Mouse (Mus musculus): ENCODE results near the gene Gpc1. TPM values are rescaled to one million over a fixed set of nuclear protein-coding genes. Genes with fewer than 3 reads are reported as not detected.

The Gpc1 gene
- total RNA-seq (2014; rRNA removed; ENCODE audit: low replicate concordance), result 201 and 227 TPM in 2 replicates
- polyA plus RNA-seq (2015; fragmentation: Nextera tagmentation; extraction: Ambion mirVana), result 52.1 and 53.9 TPM in 2 replicates

- Histone ChIP-seq H3K36me3 (replicated peaks; ENCODE audit: control insufficient read depth, insufficient read depth, low read length) (no peaks in the 10 kb centered on the region), H3K4me2 (ENCODE audit: low read depth, low read length) (peak within 1 kb of the TSS; percentile 89), H3K4me1 (ENCODE audit: control insufficient read depth, insufficient read depth) (peaks cover 15% of the 10 kb centered on the region; the same call in 1 of the 2 replicates), H3K4me3 (ENCODE audit: low read depth, low read length) (peak within 1 kb of the TSS; percentile 68), H3K9me3 (replicated peaks; ENCODE audit: control insufficient read depth, low read length) (no peaks in the 10 kb centered on the region), H3K27me3 (ENCODE audit: control insufficient read depth, insufficient read depth, low read length) (peaks cover 22% of the 10 kb centered on the region), H3K27ac (ENCODE audit: low read depth) (peak within 1 kb of the TSS; percentile 91), H3K9ac (replicated peaks; ENCODE audit: low read depth, low read length) (peak within 1 kb of the TSS; percentile 84)
- WGBS, result under 1% methylated on average over 61 of the region's 99 CpGs
- no peak for TF ChIP-seq EP300 (IDR thresholded peaks at IDR 0.05; ENCODE audit: low read depth)
- TF ChIP-seq CTCF (IDR thresholded peaks at IDR 0.05; ENCODE audit: low read depth), result no peak
- DNase-seq (ENCODE audit: low spot score), result peak; percentile 62
- peak; percentile 76 for ATAC-seq (ENCODE audit: insufficient read depth, low read depth)
Measured at GRCm38 (mm10) chr1:92831188-92832001, at the start of gene Gpc1. TSS of gene Gpc1 (plus strand) at chr1:92831645.

DNA sequence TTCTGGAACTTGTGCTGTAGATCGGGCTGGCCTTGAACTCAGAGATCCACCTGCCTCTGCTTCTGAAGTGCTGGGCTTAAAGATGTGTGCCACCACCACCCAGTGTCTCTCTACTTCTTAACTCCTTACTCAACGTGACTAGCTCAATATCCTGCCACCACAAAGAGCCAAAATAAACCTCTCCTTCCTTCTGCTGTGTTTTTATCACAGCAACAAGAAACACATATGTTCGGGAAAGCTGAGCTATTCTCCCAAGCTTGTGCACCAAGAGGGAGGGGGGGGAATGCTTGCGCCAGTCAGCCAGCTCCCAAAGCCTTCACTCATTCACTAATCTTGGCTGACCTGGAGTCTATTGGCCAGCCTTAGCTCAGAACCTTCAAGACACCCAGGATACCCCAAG lies 49.6 kb upstream of the Gpc1 start:
- Histone ChIP-seq H3K27ac (ENCODE audit: low read depth) (no peak overlapping the region), H3K4me1 (ENCODE audit: control insufficient read depth, insufficient read depth) (peaks cover 5% of the 10 kb centered on the region; the same call in 1 of the 2 replicates), H3K4me3 (ENCODE audit: low read depth, low read length) (no peak overlapping the region), H3K9me3 (replicated peaks; ENCODE audit: control insufficient read depth, low read length) (no peaks in the 10 kb centered on the region), H3K4me2 (ENCODE audit: low read depth, low read length) (no peak overlapping the region), H3K9ac (replicated peaks; ENCODE audit: low read depth, low read length) (no peak overlapping the region), H3K27me3 (ENCODE audit: control insufficient read depth, insufficient read depth, low read length) (no peaks in the 10 kb centered on the region), H3K36me3 (replicated peaks; ENCODE audit: control insufficient read depth, insufficient read depth, low read length) (no peaks in the 10 kb centered on the region)
- ATAC-seq (ENCODE audit: insufficient read depth, low read depth) (no peak), DNase-seq (ENCODE audit: low spot score) (no peak)
- WGBS, result 63% methylated on average over 4 of the region's 4 CpGs
- TF ChIP-seq CTCF (IDR thresholded peaks at IDR 0.05; ENCODE audit: low read depth) (no peak), EP300 (IDR thresholded peaks at IDR 0.05; ENCODE audit: low read depth) (no peak)

GRCm38 (mm10) chr1:92782587-92782986 lies 48.9 kb upstream of the Gpc1 start:
- Histone ChIP-seq H3K27me3 (ENCODE audit: control insufficient read depth, insufficient read depth, low read length) (no peaks in the 10 kb centered on the region), H3K4me2 (ENCODE audit: low read depth, low read length) (no peak overlapping the region), H3K4me3 (ENCODE audit: low read depth, low read length) (no peak overlapping the region), H3K9me3 (replicated peaks; ENCODE audit: control insufficient read depth, low read length) (no peaks in the 10 kb centered on the region), H3K4me1 (ENCODE audit: control insufficient read depth, insufficient read depth) (peaks cover 11% of the 10 kb centered on the region), H3K27ac (ENCODE audit: low read depth) (no peak overlapping the region), H3K9ac (replicated peaks; ENCODE audit: low read depth, low read length) (no peak overlapping the region), H3K36me3 (replicated peaks; ENCODE audit: control insufficient read depth, insufficient read depth, low read length) (no peaks in the 10 kb centered on the region)
- ATAC-seq (ENCODE audit: insufficient read depth, low read depth) (no peak), DNase-seq (ENCODE audit: low spot score) (no peak)
- TF ChIP-seq EP300 (IDR thresholded peaks at IDR 0.05; ENCODE audit: low read depth) (no peak), CTCF (IDR thresholded peaks at IDR 0.05; ENCODE audit: low read depth) (no peak)
- WGBS, result 54% methylated on average over 6 of the region's 6 CpGs

DNA sequence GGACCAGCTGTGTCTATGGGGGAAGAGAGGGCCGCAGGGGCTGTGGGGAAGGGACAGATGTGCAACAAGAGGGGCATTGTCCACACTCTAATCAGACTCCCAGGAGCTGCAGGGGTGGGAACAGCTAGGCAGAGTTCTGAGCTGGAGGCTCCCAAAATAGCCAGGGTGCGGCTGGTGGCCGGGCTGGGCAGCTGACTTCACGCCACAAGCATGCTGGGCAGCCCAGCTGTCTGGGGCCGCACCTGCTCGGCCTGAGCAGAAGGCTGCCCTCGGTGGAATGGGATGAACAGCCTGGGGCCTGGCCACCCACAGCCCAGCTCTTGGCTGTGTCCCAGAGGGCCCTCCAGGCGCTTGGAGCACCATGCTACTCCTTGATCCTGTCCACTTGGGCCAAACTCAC lies 44.2 kb upstream of the Gpc1 start:
- Histone ChIP-seq H3K9ac (replicated peaks; ENCODE audit: low read depth, low read length) (no peak overlapping the region), H3K27ac (ENCODE audit: low read depth) (peak overlapping the region; percentile 85), H3K9me3 (replicated peaks; ENCODE audit: control insufficient read depth, low read length) (no peaks in the 10 kb centered on the region), H3K4me3 (ENCODE audit: low read depth, low read length) (no peak overlapping the region), H3K4me1 (ENCODE audit: control insufficient read depth, insufficient read depth) (peaks cover 24% of the 10 kb centered on the region), H3K27me3 (ENCODE audit: control insufficient read depth, insufficient read depth, low read length) (no peaks in the 10 kb centered on the region), H3K4me2 (ENCODE audit: low read depth, low read length) (no peak overlapping the region), H3K36me3 (replicated peaks; ENCODE audit: control insufficient read depth, insufficient read depth, low read length) (no peaks in the 10 kb centered on the region)
- TF ChIP-seq EP300 (IDR thresholded peaks at IDR 0.05; ENCODE audit: low read depth) (no peak), CTCF (IDR thresholded peaks at IDR 0.05; ENCODE audit: low read depth) (no peak)
- ATAC-seq (ENCODE audit: insufficient read depth, low read depth), result peak; percentile 92
- WGBS, result 30% methylated on average over 8 of the region's 8 CpGs
- peak; percentile 82 for DNase-seq (ENCODE audit: low spot score)

GRCm38 (mm10) chr1:92788049-92788448 lies 43.4 kb upstream of the Gpc1 start:
- Histone ChIP-seq H3K9ac (replicated peaks; ENCODE audit: low read depth, low read length) (no peak overlapping the region), H3K9me3 (replicated peaks; ENCODE audit: control insufficient read depth, low read length) (no peaks in the 10 kb centered on the region), H3K4me1 (ENCODE audit: control insufficient read depth, insufficient read depth) (peaks cover 24% of the 10 kb centered on the region), H3K4me3 (ENCODE audit: low read depth, low read length) (no peak overlapping the region), H3K4me2 (ENCODE audit: low read depth, low read length) (no peak overlapping the region), H3K27me3 (ENCODE audit: control insufficient read depth, insufficient read depth, low read length) (no peaks in the 10 kb centered on the region), H3K36me3 (replicated peaks; ENCODE audit: control insufficient read depth, insufficient read depth, low read length) (no peaks in the 10 kb centered on the region), H3K27ac (ENCODE audit: low read depth) (no peak overlapping the region)
- ATAC-seq (ENCODE audit: insufficient read depth, low read depth) (no peak), DNase-seq (ENCODE audit: low spot score) (no peak)
- 79% methylated on average over 7 of the region's 7 CpGs for WGBS
- no peak for TF ChIP-seq EP300 (IDR thresholded peaks at IDR 0.05; ENCODE audit: low read depth)
- TF ChIP-seq CTCF (IDR thresholded peaks at IDR 0.05; ENCODE audit: low read depth), result no peak
